Mouse (Mus musculus): ENCODE results near the gene Tmprss7.

Gene Tmprss7

GRCm38 (mm10) chr16:45693558-45693957 is at the start of gene Tmprss7:
Tmprss7 (minus strand) TSS chr16:45693658.
- no peak for DNase-seq (ENCODE audit: low read depth, low spot score)

GRCm38 (mm10) chr16:45742615-45743476 is 49.4 kb upstream of the Tmprss7 start, which contains the start of gene Abhd10:
Abhd10 (minus strand) TSS chr16:45742955.
- peak; percentile 76 for DNase-seq (ENCODE audit: low read depth, low spot score)

GRCm38 (mm10) chr16:45737880-45738279 is 44.4 kb upstream of the Tmprss7 start:
- DNase-seq (ENCODE audit: low read depth, low spot score), result no peak

GRCm38 (mm10) chr16:45736724-45737123 is 43.3 kb upstream of the Tmprss7 start:
- DNase-seq (ENCODE audit: low read depth, low spot score), result no peak

- no peak for DNase-seq (ENCODE audit: low read depth, low spot score)
These were observed 35.7 kb upstream of the Tmprss7 start for GRCm38 (mm10) chr16:45729163-45729562.

- no peak for DNase-seq (ENCODE audit: low read depth, low spot score)
These were observed 31.3 kb upstream of the Tmprss7 start for GRCm38 (mm10) chr16:45724742-45725102.

GRCm38 (mm10) chr16:45724061-45724741 is 30.7 kb upstream of the Tmprss7 start, which contains the start of gene Tagln3:
Tagln3 (minus strand) TSS chr16:45724608.
- no peak for DNase-seq (ENCODE audit: low read depth, low spot score)

- DNase-seq (ENCODE audit: low read depth, low spot score), result no peak
These were observed 29.9 kb upstream of the Tmprss7 start for GRCm38 (mm10) chr16:45723172-45723901.

- DNase-seq (ENCODE audit: low read depth, low spot score), result no peak
These were observed 29.0 kb upstream of the Tmprss7 start for GRCm38 (mm10) chr16:45722460-45722951.

GRCm38 (mm10) chr16:45720022-45720630 is 26.7 kb upstream of the Tmprss7 start:
- no peak for DNase-seq (ENCODE audit: low read depth, low spot score)

GRCm38 (mm10) chr16:45718296-45718695 is 24.8 kb upstream of the Tmprss7 start:
- DNase-seq (ENCODE audit: low read depth, low spot score), result no peak

GRCm38 (mm10) chr16:45714489-45715150 is 21.2 kb upstream of the Tmprss7 start:
- no peak for DNase-seq (ENCODE audit: low read depth, low spot score)

- DNase-seq (ENCODE audit: low read depth, low spot score), result no peak
These were observed 20.4 kb upstream of the Tmprss7 start for GRCm38 (mm10) chr16:45713878-45714277.

GRCm38 (mm10) chr16:45713261-45713660 is 19.8 kb upstream of the Tmprss7 start:
- DNase-seq (ENCODE audit: low read depth, low spot score), result no peak

- no peak for DNase-seq (ENCODE audit: low read depth, low spot score)
These were observed 17.8 kb upstream of the Tmprss7 start for GRCm38 (mm10) chr16:45711263-45711662.

- DNase-seq (ENCODE audit: low read depth, low spot score), result no peak
These were observed 5.8 kb upstream of the Tmprss7 start for GRCm38 (mm10) chr16:45699301-45699700.

GRCm38 (mm10) chr16:45697996-45698395 is 4.5 kb upstream of the Tmprss7 start:
- no peak for DNase-seq (ENCODE audit: low read depth, low spot score)

GRCm38 (mm10) chr16:45695445-45696160 is 2.1 kb upstream of the Tmprss7 start:
- DNase-seq (ENCODE audit: low read depth, low spot score), result no peak

- DNase-seq (ENCODE audit: low read depth, low spot score), result no peak
These were observed 607 bp downstream of the Tmprss7 start for GRCm38 (mm10) chr16:45692851-45693250.

GRCm38 (mm10) chr16:45690178-45690577 is 3.3 kb downstream of the Tmprss7 start:
- DNase-seq (ENCODE audit: low read depth, low spot score), result no peak

All from WW6 (cell line).